Mouse (Mus musculus): ENCODE results near the gene Ap2b1. TPM values are rescaled to one million over a fixed set of nuclear protein-coding genes. Genes with fewer than 3 reads are reported as not detected.

Gene Ap2b1
- total and polyA plus RNA-seq, 2 experiments from 2014 or later = 20.1 to 51.6 TPM

DNA sequence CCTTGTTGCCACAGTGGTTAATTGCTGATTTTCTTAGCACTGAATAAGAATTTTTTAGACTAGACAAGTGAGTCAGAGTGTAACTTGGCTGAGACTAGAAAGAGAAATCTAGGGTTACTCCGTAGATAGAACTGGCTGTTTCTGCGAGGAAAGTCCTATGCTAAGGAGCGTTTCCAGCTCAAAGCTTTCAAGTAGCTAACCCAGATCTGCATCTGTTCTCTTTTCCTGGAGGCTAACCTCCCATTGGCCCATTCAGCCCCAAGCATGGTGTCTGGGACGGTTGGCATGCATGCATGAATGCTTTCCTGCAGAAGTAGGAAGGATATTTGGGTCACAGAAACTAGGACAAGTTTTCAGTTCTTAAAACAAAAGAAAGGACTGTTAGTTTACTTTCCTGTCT lies 72.4 kb downstream of the Ap2b1 start:
- DNase-seq (ENCODE audit: low spot score) (no peak), ATAC-seq (ENCODE audit: insufficient read depth, low read depth) (no peak)
- Histone ChIP-seq H3K9me3 (replicated peaks; ENCODE audit: control insufficient read depth, low read length) (no peaks in the 10 kb centered on the region), H3K9ac (replicated peaks; ENCODE audit: low read depth, low read length) (no peak overlapping the region), H3K4me3 (ENCODE audit: low read depth, low read length) (no peak overlapping the region), H3K4me1 (ENCODE audit: control insufficient read depth, insufficient read depth) (no peaks in the 10 kb centered on the region), H3K27ac (ENCODE audit: low read depth) (no peak overlapping the region), H3K27me3 (ENCODE audit: control insufficient read depth, insufficient read depth, low read length) (no peaks in the 10 kb centered on the region), H3K4me2 (ENCODE audit: low read depth, low read length) (no peak overlapping the region), H3K36me3 (replicated peaks; ENCODE audit: control insufficient read depth, insufficient read depth, low read length) (peaks cover 81% of the 10 kb centered on the region)
- no peak for TF ChIP-seq EP300 (IDR thresholded peaks at IDR 0.05; ENCODE audit: low read depth)
- TF ChIP-seq CTCF (IDR thresholded peaks at IDR 0.05; ENCODE audit: low read depth) = no peak
- 87% methylated on average over 4 of the region's 4 CpGs for WGBS

DNA sequence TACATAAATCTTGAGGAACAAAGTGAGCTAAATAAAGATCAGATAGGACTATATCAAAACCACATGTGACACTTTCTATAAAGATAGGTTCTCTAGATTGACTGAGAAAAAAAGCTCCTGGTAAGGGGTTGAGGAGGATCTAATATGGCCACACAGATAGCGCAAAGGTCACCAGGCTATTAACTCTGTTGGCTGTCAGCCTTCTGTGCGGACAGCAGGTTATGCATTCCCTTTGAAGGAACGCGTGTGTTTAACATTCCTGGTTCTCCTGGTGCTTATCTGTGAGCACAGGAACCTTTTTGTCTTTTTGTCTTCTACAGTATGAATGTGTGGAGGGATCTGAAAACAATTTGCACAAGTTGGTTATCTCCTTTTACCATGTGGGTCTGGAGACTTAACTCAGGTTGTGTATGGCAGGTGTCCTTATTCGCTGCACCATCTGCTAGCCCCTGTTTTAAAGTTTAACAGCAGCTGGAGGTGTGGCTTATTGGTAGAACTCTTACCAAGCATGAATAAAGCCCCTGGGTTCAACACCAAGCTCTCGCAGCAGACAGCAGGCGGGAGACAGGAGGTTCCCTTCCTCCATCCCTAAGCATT lies 81.0 kb downstream of the Ap2b1 start:
- H3K9me3 ChIP-seq (replicated peaks; ENCODE audit: control insufficient read depth, low read length) = no peaks in the 10 kb centered on the region
- ATAC-seq (ENCODE audit: insufficient read depth, low read depth) (peak; percentile 33), DNase-seq (ENCODE audit: low spot score) (no peak)
- peaks cover 36% of the 10 kb centered on the region for H3K36me3 ChIP-seq (replicated peaks; ENCODE audit: control insufficient read depth, insufficient read depth, low read length)
- no peak overlapping the region for H3K4me3 ChIP-seq (ENCODE audit: low read depth, low read length)
- no peak overlapping the region for H3K4me2 ChIP-seq (ENCODE audit: low read depth, low read length)
- WGBS = 49% methylated on average over 7 of the region's 7 CpGs
- TF ChIP-seq EP300 (IDR thresholded peaks at IDR 0.05; ENCODE audit: low read depth) (no peak), CTCF (IDR thresholded peaks at IDR 0.05; ENCODE audit: low read depth) (no peak)
- no peaks in the 10 kb centered on the region for H3K4me1 ChIP-seq (ENCODE audit: control insufficient read depth, insufficient read depth)
- no peak overlapping the region for H3K9ac ChIP-seq (replicated peaks; ENCODE audit: low read depth, low read length)
- H3K27ac ChIP-seq (ENCODE audit: low read depth) = no peak overlapping the region
- H3K27me3 ChIP-seq (ENCODE audit: control insufficient read depth, insufficient read depth, low read length) = no peaks in the 10 kb centered on the region

DNA sequence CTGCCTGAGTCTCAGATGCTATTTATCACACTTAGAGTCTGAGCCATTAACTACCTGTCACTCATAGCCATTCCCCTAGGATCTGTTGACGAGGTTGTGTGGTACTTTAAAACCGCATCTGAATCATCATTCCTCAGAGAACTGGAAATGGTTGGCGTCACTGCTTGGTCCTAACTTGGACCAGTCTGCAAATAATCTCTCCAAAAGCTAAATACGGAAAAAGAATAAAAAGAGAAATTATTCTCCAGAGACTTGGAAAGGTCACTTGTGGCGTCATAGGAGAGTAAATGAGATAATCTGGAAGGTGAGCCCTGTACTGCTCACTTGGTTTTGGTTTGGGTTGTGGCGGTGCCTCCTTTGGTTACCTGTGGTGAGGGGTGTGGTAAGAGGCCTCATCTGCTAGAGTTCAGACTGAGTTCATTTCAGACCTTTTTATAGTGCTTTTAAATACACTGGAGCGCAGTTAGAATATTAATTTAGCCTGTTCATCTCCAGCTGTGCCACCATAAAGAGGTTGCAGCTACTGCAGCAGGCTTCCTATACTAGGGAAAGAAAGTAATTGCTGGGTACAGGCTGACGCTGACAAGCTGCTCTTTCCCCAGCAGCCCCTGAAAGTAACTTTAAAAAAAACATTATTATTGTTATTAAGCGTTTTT lies 84.2 kb downstream of the Ap2b1 start:
- 80% methylated on average over 9 of the region's 9 CpGs for WGBS
- no peaks in the 10 kb centered on the region for H3K27me3 ChIP-seq (ENCODE audit: control insufficient read depth, insufficient read depth, low read length)
- no peak overlapping the region for H3K9ac ChIP-seq (replicated peaks; ENCODE audit: low read depth, low read length)
- no peak overlapping the region for H3K27ac ChIP-seq (ENCODE audit: low read depth)
- DNase-seq (ENCODE audit: low spot score) = no peak
- H3K4me2 ChIP-seq (ENCODE audit: low read depth, low read length) = no peak overlapping the region
- no peak for ATAC-seq (ENCODE audit: insufficient read depth, low read depth)
- H3K4me1 ChIP-seq (ENCODE audit: control insufficient read depth, insufficient read depth) = no peaks in the 10 kb centered on the region
- peaks cover 12% of the 10 kb centered on the region; the same call in 1 of the 2 replicates for H3K36me3 ChIP-seq (replicated peaks; ENCODE audit: control insufficient read depth, insufficient read depth, low read length)
- H3K9me3 ChIP-seq (replicated peaks; ENCODE audit: control insufficient read depth, low read length) = no peaks in the 10 kb centered on the region
- no peak for TF ChIP-seq EP300 (IDR thresholded peaks at IDR 0.05; ENCODE audit: low read depth)
- TF ChIP-seq CTCF (IDR thresholded peaks at IDR 0.05; ENCODE audit: low read depth) = no peak
- H3K4me3 ChIP-seq (ENCODE audit: low read depth, low read length) = no peak overlapping the region

DNA sequence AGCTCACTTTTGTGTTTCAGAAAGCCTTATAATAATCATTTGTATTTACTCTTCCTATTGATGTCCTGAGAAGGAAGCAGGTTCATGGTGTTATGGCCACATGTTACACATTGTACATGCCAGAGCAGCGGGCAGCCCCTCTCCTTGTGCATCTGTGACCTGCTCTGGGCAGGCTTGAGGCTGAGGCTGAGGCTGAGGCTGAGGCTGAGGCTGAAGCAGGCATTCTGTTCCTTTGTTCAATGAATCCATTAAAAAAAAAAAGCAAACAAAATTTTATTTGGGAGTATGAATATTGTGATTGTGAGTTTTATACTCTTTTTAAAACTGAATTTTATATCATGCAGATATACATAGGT lies 84.7 kb downstream of the Ap2b1 start:
- no peak for ATAC-seq (ENCODE audit: insufficient read depth, low read depth)
- no peaks in the 10 kb centered on the region for H3K4me1 ChIP-seq (ENCODE audit: control insufficient read depth, insufficient read depth)
- TF ChIP-seq EP300 (IDR thresholded peaks at IDR 0.05; ENCODE audit: low read depth) (no peak), CTCF (IDR thresholded peaks at IDR 0.05; ENCODE audit: low read depth) (no peak)
- no peaks in the 10 kb centered on the region for H3K27me3 ChIP-seq (ENCODE audit: control insufficient read depth, insufficient read depth, low read length)
- DNase-seq (ENCODE audit: low spot score) = no peak
- 84% methylated on average over 1 of the region's 1 CpGs for WGBS
- no peak overlapping the region for H3K4me2 ChIP-seq (ENCODE audit: low read depth, low read length)
- no peak overlapping the region for H3K4me3 ChIP-seq (ENCODE audit: low read depth, low read length)
- H3K36me3 ChIP-seq (replicated peaks; ENCODE audit: control insufficient read depth, insufficient read depth, low read length) = peaks cover 12% of the 10 kb centered on the region; the same call in 1 of the 2 replicates
- H3K27ac ChIP-seq (ENCODE audit: low read depth) = no peak overlapping the region
- no peak overlapping the region for H3K9ac ChIP-seq (replicated peaks; ENCODE audit: low read depth, low read length)
- no peaks in the 10 kb centered on the region for H3K9me3 ChIP-seq (replicated peaks; ENCODE audit: control insufficient read depth, low read length)

DNA sequence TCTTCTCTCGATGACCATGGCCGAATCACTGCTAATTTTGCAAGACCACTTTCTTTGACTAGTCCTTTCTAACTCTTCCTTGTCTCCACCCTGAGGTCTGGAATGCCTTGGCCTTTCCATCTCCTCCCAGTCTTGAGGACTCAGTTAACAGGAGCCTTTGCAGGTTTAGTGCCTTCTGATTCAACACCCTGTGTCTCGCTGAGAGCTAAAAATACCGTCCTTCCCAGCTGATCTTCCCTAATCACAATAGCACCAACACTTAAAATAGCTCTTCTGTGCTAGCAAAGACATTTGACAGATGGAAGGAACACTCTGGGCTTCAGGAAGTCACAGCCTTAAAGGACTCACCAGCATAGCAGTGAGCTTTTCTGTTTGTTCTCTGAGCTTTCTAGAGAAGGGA lies 94.2 kb downstream of the Ap2b1 start:
- ATAC-seq (ENCODE audit: insufficient read depth, low read depth) (peak; percentile 90), DNase-seq (ENCODE audit: low spot score) (peak; percentile 91)
- Histone ChIP-seq H3K36me3 (replicated peaks; ENCODE audit: control insufficient read depth, insufficient read depth, low read length) (peaks cover 35% of the 10 kb centered on the region), H3K4me2 (ENCODE audit: low read depth, low read length) (peak overlapping the region; percentile 33), H3K27ac (ENCODE audit: low read depth) (peak overlapping the region; percentile 87), H3K4me3 (ENCODE audit: low read depth, low read length) (no peak overlapping the region), H3K4me1 (ENCODE audit: control insufficient read depth, insufficient read depth) (peaks cover 11% of the 10 kb centered on the region), H3K9me3 (replicated peaks; ENCODE audit: control insufficient read depth, low read length) (no peaks in the 10 kb centered on the region), H3K9ac (replicated peaks; ENCODE audit: low read depth, low read length) (no peak overlapping the region), H3K27me3 (ENCODE audit: control insufficient read depth, insufficient read depth, low read length) (no peaks in the 10 kb centered on the region)
- 28% methylated on average over 4 of the region's 4 CpGs for WGBS
- peak; percentile 63; the same call in 1 of the 2 replicates for TF ChIP-seq EP300 (IDR thresholded peaks at IDR 0.05; ENCODE audit: low read depth)
- no peak for TF ChIP-seq CTCF (IDR thresholded peaks at IDR 0.05; ENCODE audit: low read depth)

Data from heart, postnatal 0 days (tissue).